Mouse (Mus musculus) heart, postnatal 0 days (tissue): ENCODE measurements around the gene Vegfa. TPM values are rescaled to one million over a fixed set of nuclear protein-coding genes. Genes with fewer than 3 reads are reported as not detected.
"Not testable (repeated sequence)": the region's sequence is repeated elsewhere in the genome, so short reads cannot be mapped to it uniquely, and the experiment has no call there.

Source experiments
- ATAC-seq: fragments of 200-750 bp; cut with Nextera tagmentation; 2 replicates; pipeline ENCODE4 v1.8.0; 2017; ENCODE audit warnings: low read depth, moderate number of reproducible peaks, moderate library complexity; ENCODE audit not compliant: insufficient read depth
- DNase-seq: peaks from one replicate; pipeline ENCODE4 v3.0.0-alpha.2; 2016; ENCODE audit warnings: low spot score
- H3K27ac ChIP-seq: fragments of 300-500 bp; sonication (generic); 2 replicates; pipeline ENCODE4 v1.5.1; 2014; ENCODE audit warnings: low read depth, mild to moderate bottlenecking
- H3K27me3 ChIP-seq: fragments of 300-500 bp; sonication (generic); 2 replicates; pipeline ENCODE4 v1.6.1; 2014; ENCODE audit warnings: low read length, mixed read lengths; ENCODE audit not compliant: control insufficient read depth, insufficient read depth
- H3K36me3 ChIP-seq: fragments of 300-500 bp; sonication (generic); replicated peaks from 2 replicates; pipeline ENCODE4 v1.6.1; 2014; ENCODE audit warnings: low read length, mixed read lengths; ENCODE audit not compliant: control insufficient read depth, insufficient read depth
- H3K4me1 ChIP-seq: fragments of 300-500 bp; sonication (generic); 2 replicates; pipeline ENCODE4 v1.6.1; 2014; ENCODE audit warnings: antibody characterized with exemption; ENCODE audit not compliant: control insufficient read depth, insufficient read depth
- H3K4me2 ChIP-seq: fragments of 300-500 bp; sonication (generic); 2 replicates; pipeline ENCODE4 v1.6.1; 2014; ENCODE audit warnings: low read depth, mild to moderate bottlenecking, low read length, moderate library complexity
- H3K4me3 ChIP-seq: fragments of 300-500 bp; sonication (generic); 2 replicates; pipeline ENCODE4 v1.5.1; 2014; ENCODE audit warnings: low read depth, low read length
- H3K9ac ChIP-seq: fragments of 300-500 bp; sonication (generic); replicated peaks from 2 replicates; pipeline ENCODE4 v1.6.1; 2014; ENCODE audit warnings: low read depth, low read length, mixed read lengths
- H3K9me3 ChIP-seq: fragments of 300-500 bp; sonication (generic); replicated peaks from 2 replicates; pipeline ENCODE4 v1.6.1; 2016; ENCODE audit warnings: low read length; ENCODE audit not compliant: control insufficient read depth
- CTCF ChIP-seq: IDR thresholded peaks from 2 replicates; pipeline ENCODE4 v1.5.1; 2016; ENCODE audit warnings: antibody characterized with exemption, control low read depth, low read depth
- EP300 ChIP-seq: IDR thresholded peaks from 2 replicates; pipeline ENCODE4 v1.6.1; 2016; ENCODE audit warnings: antibody characterized with exemption, low read depth
- WGBS: fragments of 180-500 bp; shearing (Covaris S2); extraction: QIAGEN DNeasy Blood & Tissue Kit; methylation state at CpG from one replicate; pipeline ENCODE4 v1.1.7; 2014; 5-methylcytosine and 5-hydroxymethylcytosine counted together
- polyA plus RNA-seq: library from polyadenylated mRNA; unstranded; fragments of >200 nt; fragmentation: Nextera tagmentation; extraction: Ambion mirVana; gene quantifications from 2 replicates; pipeline ENCODE4 v1.2.1, GENCODE M21; 2015
- total RNA-seq: library from RNA; depleted of rRNA; stranded (reverse); fragments of >200 nt; gene quantifications from 2 replicates; pipeline ENCODE4 v1.2.3, GENCODE M21; 2014; ENCODE audit warnings: low replicate concordance

Gene Vegfa
- total and polyA plus RNA-seq, 2 experiments from 2014 or later, result 5.2 to 224 TPM

- WGBS, result 78% methylated on average over 6 of the region's 6 CpGs
- no peak for DNase-seq
- Histone ChIP-seq H3K27ac (no peak overlapping the region), H3K4me1 (no peaks in the 10 kb centered on the region), H3K4me3 (no peak overlapping the region), H3K4me2 (no peak overlapping the region), H3K9me3 (no peaks in the 10 kb centered on the region), H3K27me3 (no peaks in the 10 kb centered on the region), H3K9ac (no peak overlapping the region), H3K36me3 (no peaks in the 10 kb centered on the region)
- no peak for TF ChIP-seq CTCF
- no peak for TF ChIP-seq EP300
- no peak for ATAC-seq
Measured at GRCm38 (mm10) chr17:45986374-45986773, 45.8 kb downstream of the Vegfa start.

- not testable (repeated sequence) for H3K9me3 ChIP-seq, H3K4me2 ChIP-seq, H3K9ac ChIP-seq, ATAC-seq, H3K27ac ChIP-seq, H3K4me3 ChIP-seq, H3K36me3 ChIP-seq, H3K27me3 ChIP-seq, DNase-seq, H3K4me1 ChIP-seq
- WGBS, result 70% methylated on average over 1 of the region's 1 CpGs
Measured at GRCm38 (mm10) chr17:45983185-45983584, 49.0 kb downstream of the Vegfa start.

GRCm38 (mm10) chr17:45981841-45982240 is 50.3 kb downstream of the Vegfa start:
- H3K36me3 ChIP-seq, result no peaks in the 10 kb centered on the region
- no peak for TF ChIP-seq CTCF
- no peak for TF ChIP-seq EP300
- 74% methylated on average over 1 of the region's 1 CpGs for WGBS
- no peak overlapping the region for H3K4me2 ChIP-seq
- H3K9ac ChIP-seq, result no peak overlapping the region
- H3K4me3 ChIP-seq, result no peak overlapping the region
- H3K27me3 ChIP-seq, result no peaks in the 10 kb centered on the region
- no peak overlapping the region for H3K27ac ChIP-seq
- ATAC-seq, result no peak
- no peaks in the 10 kb centered on the region for H3K9me3 ChIP-seq
- H3K4me1 ChIP-seq, result no peaks in the 10 kb centered on the region
- no peak for DNase-seq

- Histone ChIP-seq H3K9ac (no peak overlapping the region), H3K36me3 (no peaks in the 10 kb centered on the region), H3K27me3 (no peaks in the 10 kb centered on the region), H3K4me1 (no peaks in the 10 kb centered on the region), H3K27ac (no peak overlapping the region), H3K9me3 (no peaks in the 10 kb centered on the region), H3K4me3 (no peak overlapping the region), H3K4me2 (no peak overlapping the region)
- ATAC-seq (no peak), DNase-seq (no peak)
- 66% methylated on average over 10 of the region's 10 CpGs for WGBS
- TF ChIP-seq EP300 (no peak), CTCF (no peak)
Measured at GRCm38 (mm10) chr17:45979025-45979805, 53.0 kb downstream of the Vegfa start.

GRCm38 (mm10) chr17:45974461-45974860 is 57.7 kb downstream of the Vegfa start:
- DNase-seq (no peak), ATAC-seq (no peak)
- Histone ChIP-seq H3K4me2 (no peak overlapping the region), H3K27ac (no peak overlapping the region), H3K36me3 (no peaks in the 10 kb centered on the region), H3K4me1 (peaks cover 4% of the 10 kb centered on the region; the same call in 1 of the 2 replicates), H3K27me3 (no peaks in the 10 kb centered on the region), H3K9me3 (no peaks in the 10 kb centered on the region), H3K9ac (no peak overlapping the region), H3K4me3 (no peak overlapping the region)
- WGBS, result 61% methylated on average over 7 of the region's 7 CpGs
- no peak for TF ChIP-seq EP300
- no peak for TF ChIP-seq CTCF

GRCm38 (mm10) chr17:45973214-45973613 is 59.0 kb downstream of the Vegfa start:
- no peak overlapping the region for H3K27ac ChIP-seq
- DNase-seq (no peak), ATAC-seq (no peak)
- WGBS, result 61% methylated on average over 7 of the region's 7 CpGs
- H3K4me2 ChIP-seq, result no peak overlapping the region
- no peaks in the 10 kb centered on the region for H3K36me3 ChIP-seq
- no peaks in the 10 kb centered on the region for H3K27me3 ChIP-seq
- no peak overlapping the region for H3K4me3 ChIP-seq
- peaks cover 4% of the 10 kb centered on the region; the same call in 1 of the 2 replicates for H3K4me1 ChIP-seq
- H3K9me3 ChIP-seq, result no peaks in the 10 kb centered on the region
- no peak overlapping the region for H3K9ac ChIP-seq
- no peak for TF ChIP-seq CTCF
